Mouse (Mus musculus) embryonic fibroblast, embryonic 13.5 days (primary cell): Measurements from ENCODE around the gene Gdpgp1.

Source experiments
- CTCF ChIP-seq: IDR thresholded peaks from 2 replicates; pipeline ENCODE4 v1.5.1; 2011; ENCODE audit warnings: mild to moderate bottlenecking, control low read depth, low read length, moderate library complexity, borderline replicate concordance; ENCODE audit not compliant: insufficient read depth
- POLR2A ChIP-seq: IDR thresholded peaks from 2 replicates; pipeline ENCODE4 v1.6.1; 2011; ENCODE audit warnings: low read depth, mild to moderate bottlenecking, control low read depth, low read length, moderate library complexity

DNA sequence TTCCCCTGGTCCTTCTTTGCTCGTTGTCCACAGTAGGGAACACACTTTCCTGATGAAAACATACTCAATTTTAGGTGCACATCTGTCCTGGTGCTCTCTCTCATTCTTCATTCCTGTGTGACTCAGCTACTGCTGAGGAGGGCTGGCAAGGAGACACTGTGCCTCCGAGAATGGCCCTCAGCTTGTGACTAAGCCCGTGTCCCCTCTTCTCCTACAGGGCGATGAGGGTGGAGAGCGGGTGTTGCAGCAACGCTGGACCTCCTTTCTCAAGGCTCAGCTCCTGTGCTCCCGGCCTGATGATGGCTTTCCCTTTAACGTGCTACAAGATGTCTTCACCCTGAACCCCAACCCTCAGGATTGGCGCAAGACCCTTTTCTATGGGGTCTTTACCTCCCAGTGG lies 14.0 kb upstream of the Gdpgp1 start:
- TF ChIP-seq CTCF (no peak), POLR2A (no peak)
